Mouse (Mus musculus): ENCODE measurements around the gene Rcl1. TPM values are rescaled to one million over a fixed set of nuclear protein-coding genes. Genes with fewer than 3 reads are reported as not detected.
A peak's percentile ranks its signal among the peaks of the same experiment; 100 is the strongest.

Rcl1 gene
- 10 to 100 TPM in 1 of 2 experiments, 1 to 10 TPM in 1; 4.8 to 11.0 TPM for total RNA-seq (2021)
- long read RNA-seq, experiment 1, partial matches to known transcripts: 1 of 2 reads
- long read RNA-seq, experiment 1, other reads (novel, unspliced or antisense): 0 of 2 reads
- long read RNA-seq, experiment 2, transcript Rcl1-201 (9 exons, 1,803 nt): major isoform, 13 of 19 reads
- long read RNA-seq, experiment 2, partial matches to known transcripts: 2 of 19 reads
- long read RNA-seq, experiment 2, other reads (novel, unspliced or antisense): 4 of 19 reads

GRCm38 (mm10) chr19:29100874-29101542 is at the start of gene Rcl1:
Gene Rcl1 (plus strand): TSS chr19:29101375.
- intact Hi-C loops (cut with DNase I): loop anchor here (5.0 kb wide), 2 partner anchors 34 to 151 kb away; partner anchors contain the start of gene Jak2
- peak; percentile 89 to 93 for DNase-seq

- DNase-seq: no peak
- intact Hi-C loops (cut with DNase I): loop anchor here (10.0 kb wide), 1 partner anchor 452 kb away; no protein-coding TSS in a partner anchor
Observed at GRCm38 (mm10) chr19:29052786-29053185, 48.4 kb upstream of the Rcl1 start.

- intact Hi-C loops (cut with DNase I): loop anchor here (10.0 kb wide), 1 partner anchor 450 kb away; no protein-coding TSS in a partner anchor
- DNase-seq: no peak
Observed at GRCm38 (mm10) chr19:29054594-29054993, 46.6 kb upstream of the Rcl1 start.

GRCm38 (mm10) chr19:29055469-29055868 is 45.7 kb upstream of the Rcl1 start:
- no peak for DNase-seq
- intact Hi-C loops (cut with DNase I): loop anchor here (10.0 kb wide), 1 partner anchor 449 kb away; no protein-coding TSS in a partner anchor

- intact Hi-C loops (cut with DNase I): loop anchor here (10.0 kb wide), 1 partner anchor 446 kb away; no protein-coding TSS in a partner anchor
- DNase-seq: no peak
Observed at GRCm38 (mm10) chr19:29058741-29059140, 42.4 kb upstream of the Rcl1 start.

- no peak for DNase-seq
- intact Hi-C loops (cut with DNase I): loop anchor here (5.0 to 10.0 kb wide), 2 partner anchors 223 to 445 kb away; no protein-coding TSS in a partner anchor
Observed at GRCm38 (mm10) chr19:29059688-29060087, 41.5 kb upstream of the Rcl1 start.

- intact Hi-C loops (cut with DNase I): loop anchor here (5.0 kb wide), 1 partner anchor 222 kb away; no protein-coding TSS in a partner anchor
- no peak for DNase-seq
Observed at GRCm38 (mm10) chr19:29060299-29060698, 40.9 kb upstream of the Rcl1 start.

GRCm38 (mm10) chr19:29063009-29063408 is 38.2 kb upstream of the Rcl1 start:
- DNase-seq: no peak

GRCm38 (mm10) chr19:29063577-29064363 is 37.4 kb upstream of the Rcl1 start:
- DNase-seq: peak; percentile 88 to 90
- intact Hi-C loops (cut with DNase I): loop anchor here (1.0 to 5.0 kb wide), 3 partner anchors 190 to 291 kb away; no protein-coding TSS in a partner anchor

More at GRCm38 (mm10) chr19:29063009-29063408, 38.2 kb upstream of the Rcl1 start:
- intact Hi-C loops (cut with DNase I): loop anchor here (1.0 to 5.0 kb wide), 2 partner anchors 190 to 219 kb away; no protein-coding TSS in a partner anchor

GRCm38 (mm10) chr19:29064451-29065102 is 36.6 kb upstream of the Rcl1 start:
- intact Hi-C loops (cut with DNase I): loop anchor here (2.0 to 5.0 kb wide), 3 partner anchors 38 to 290 kb away; partner anchors contain the start of gene Rcl1
- peak; percentile 8 to 45 for DNase-seq

GRCm38 (mm10) chr19:29066981-29067471 is 34.1 kb upstream of the Rcl1 start:
- peak; percentile 75 to 76 for DNase-seq
- intact Hi-C loops (cut with DNase I): loop anchor here (5.0 kb wide), 1 partner anchor 35 kb away; the partner anchor contains the start of gene Rcl1

GRCm38 (mm10) chr19:29069195-29069594 is 32.0 kb upstream of the Rcl1 start:
- intact Hi-C loops (cut with DNase I): loop anchor here (5.0 kb wide), 1 partner anchor 33 kb away; the partner anchor contains the start of gene Rcl1
- no peak for DNase-seq

GRCm38 (mm10) chr19:29074802-29075201 is 26.4 kb upstream of the Rcl1 start:
- DNase-seq: no peak
- intact Hi-C loops (cut with DNase I): no loop called here

- intact Hi-C loops (cut with DNase I): no loop called here
- DNase-seq: no peak
Observed at GRCm38 (mm10) chr19:29088628-29089027, 12.5 kb upstream of the Rcl1 start.

GRCm38 (mm10) chr19:29092194-29092593 is 9.0 kb upstream of the Rcl1 start:
- intact Hi-C loops (cut with DNase I): loop anchor here (2.0 kb wide), 1 partner anchor 15 kb away; no protein-coding TSS in a partner anchor
- DNase-seq: no peak

GRCm38 (mm10) chr19:29099106-29099505 is 2.1 kb upstream of the Rcl1 start:
- DNase-seq: no peak
- intact Hi-C loops (cut with DNase I): no loop called here

GRCm38 (mm10) chr19:29099596-29099995 is 1.6 kb upstream of the Rcl1 start:
- no peak for DNase-seq
- intact Hi-C loops (cut with DNase I): no loop called here

GRCm38 (mm10) chr19:29100261-29100660 is 914 bp upstream of the Rcl1 start:
- DNase-seq: no peak
- intact Hi-C loops (cut with DNase I): loop anchor here (5.0 kb wide), 2 partner anchors 33 to 152 kb away; partner anchors contain the start of gene Jak2

- DNase-seq: no peak
- intact Hi-C loops (cut with DNase I): loop anchor here (5.0 kb wide), 2 partner anchors 34 to 151 kb away; partner anchors contain the start of gene Jak2
Observed at GRCm38 (mm10) chr19:29101591-29101990, 416 bp downstream of the Rcl1 start.
